Mouse (Mus musculus): ENCODE measurements at regions not wholly inside any gene's neighbourhood (a gene's known extent, or its start where the extent isn't known, plus 50 kb on each side); places are given as distances from the start of the nearest gene placed in this dataset.

DNA sequence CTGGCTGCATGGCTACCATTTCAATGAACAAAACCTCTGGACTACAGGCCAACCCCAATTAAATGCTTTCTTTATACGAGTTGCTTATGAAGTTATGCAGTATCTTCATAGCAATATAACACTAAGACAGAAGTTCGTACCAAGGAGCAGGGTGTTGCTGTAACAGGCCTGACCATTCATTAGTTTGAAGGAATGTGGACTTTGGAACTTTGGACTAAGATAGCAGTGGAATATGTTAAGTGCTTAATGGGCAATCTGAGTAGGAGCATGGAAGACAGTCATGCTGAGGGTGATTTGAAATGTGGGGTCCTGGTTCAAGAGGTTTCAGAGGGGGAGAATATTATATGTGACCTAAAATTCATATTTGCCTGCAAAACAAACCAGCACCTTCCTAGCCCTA is 623.8 kb downstream of the Tmem114 start:
- Histone ChIP-seq H3K9me3 (replicated peaks; ENCODE audit: control insufficient read depth, low read length, poor library complexity, severe bottlenecking) (no peaks in the 10 kb centered on the region), H3K4me1 (ENCODE audit: control insufficient read depth, insufficient read depth, low read length) (peaks cover 7% of the 10 kb centered on the region; the same call in 1 of the 2 replicates), H3K27ac (ENCODE audit: low read length) (no peak overlapping the region), H3K27me3 (ENCODE audit: control insufficient read depth, insufficient read depth, low read depth, low read length) (no peaks in the 10 kb centered on the region), H3K36me3 (ENCODE audit: control insufficient read depth, insufficient read depth, low read length) (no peaks in the 10 kb centered on the region), H3K9ac (ENCODE audit: low read depth, low read length) (no peak overlapping the region), H3K4me2 (ENCODE audit: low read length) (no peak overlapping the region), H3K4me3 (ENCODE audit: low read depth, low read length) (no peak overlapping the region)
- 84% methylated on average over 2 of the region's 2 CpGs for WGBS
- ATAC-seq = no peak

DNA sequence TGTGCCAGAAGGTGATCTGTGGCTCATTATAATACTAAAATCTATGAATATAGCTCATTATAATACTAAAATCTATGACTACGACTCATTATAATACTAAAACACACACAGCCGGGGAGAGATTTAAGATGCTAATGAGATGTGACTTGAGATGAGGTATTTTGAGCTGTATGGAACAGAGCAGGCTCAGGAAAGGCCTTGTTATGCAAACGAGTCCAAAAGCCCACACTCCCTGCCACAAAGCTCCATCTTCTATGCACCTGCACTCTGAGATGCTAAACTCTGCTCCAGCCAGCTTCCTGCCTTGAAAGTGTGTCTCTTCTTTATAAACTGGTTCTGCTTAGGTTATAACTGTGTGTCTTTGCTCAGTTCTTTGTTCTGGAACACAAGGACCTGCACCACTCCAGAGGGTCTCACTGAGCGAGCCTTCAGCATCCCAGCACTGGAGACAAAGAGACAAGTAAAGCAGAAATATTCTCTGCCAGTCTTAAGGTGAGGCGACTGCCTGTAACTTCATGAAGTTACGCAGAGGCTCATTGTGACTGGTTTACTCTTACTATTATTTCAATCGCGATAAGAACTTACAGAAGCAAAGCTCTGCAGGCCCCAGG is 627.7 kb downstream of the Tmem114 start:
- Histone ChIP-seq H3K27ac (ENCODE audit: low read length) (no peak overlapping the region; the same call in 1 of the 2 replicates), H3K36me3 (ENCODE audit: control insufficient read depth, insufficient read depth, low read length) (no peaks in the 10 kb centered on the region), H3K4me2 (ENCODE audit: low read length) (no peak overlapping the region), H3K9ac (ENCODE audit: low read depth, low read length) (no peak overlapping the region), H3K4me1 (ENCODE audit: control insufficient read depth, insufficient read depth, low read length) (peaks cover 7% of the 10 kb centered on the region; the same call in 1 of the 2 replicates), H3K9me3 (replicated peaks; ENCODE audit: control insufficient read depth, low read length, poor library complexity, severe bottlenecking) (no peaks in the 10 kb centered on the region), H3K27me3 (ENCODE audit: control insufficient read depth, insufficient read depth, low read depth, low read length) (no peaks in the 10 kb centered on the region), H3K4me3 (ENCODE audit: low read depth, low read length) (no peak overlapping the region)
- WGBS = 29% methylated on average over 8 of the region's 8 CpGs
- ATAC-seq = no peak

GRCm38 (mm10) chr16:7795561-7795960 is 629.4 kb downstream of the Tmem114 start:
- ATAC-seq = no peak
- WGBS = 44% methylated on average over 3 of the region's 3 CpGs
- peaks cover 7% of the 10 kb centered on the region; the same call in 1 of the 2 replicates for H3K4me1 ChIP-seq (ENCODE audit: control insufficient read depth, insufficient read depth, low read length)

GRCm38 (mm10) chr16:7792521-7792920 is 632.4 kb downstream of the Tmem114 start:
- 80% methylated on average over 3 of the region's 3 CpGs for WGBS
- Histone ChIP-seq H3K4me3 (ENCODE audit: low read depth, low read length) (no peak overlapping the region), H3K36me3 (ENCODE audit: control insufficient read depth, insufficient read depth, low read length) (no peaks in the 10 kb centered on the region), H3K9ac (ENCODE audit: low read depth, low read length) (no peak overlapping the region), H3K27me3 (ENCODE audit: control insufficient read depth, insufficient read depth, low read depth, low read length) (no peaks in the 10 kb centered on the region), H3K4me2 (ENCODE audit: low read length) (no peak overlapping the region), H3K4me1 (ENCODE audit: control insufficient read depth, insufficient read depth, low read length) (peaks cover 2% of the 10 kb centered on the region; the same call in 1 of the 2 replicates), H3K27ac (ENCODE audit: low read length) (no peak overlapping the region), H3K9me3 (replicated peaks; ENCODE audit: control insufficient read depth, low read length, poor library complexity, severe bottlenecking) (no peaks in the 10 kb centered on the region)
- no peak for ATAC-seq

More at GRCm38 (mm10) chr16:7795561-7795960, 629.4 kb downstream of the Tmem114 start:
- no peak overlapping the region for H3K4me3 ChIP-seq (ENCODE audit: low read depth, low read length)
- H3K9me3 ChIP-seq (replicated peaks; ENCODE audit: control insufficient read depth, low read length, poor library complexity, severe bottlenecking) = no peaks in the 10 kb centered on the region
- no peak overlapping the region for H3K9ac ChIP-seq (ENCODE audit: low read depth, low read length)
- H3K27me3 ChIP-seq (ENCODE audit: control insufficient read depth, insufficient read depth, low read depth, low read length) = no peaks in the 10 kb centered on the region
- no peak overlapping the region for H3K27ac ChIP-seq (ENCODE audit: low read length)
- no peak overlapping the region for H3K4me2 ChIP-seq (ENCODE audit: low read length)
- no peaks in the 10 kb centered on the region for H3K36me3 ChIP-seq (ENCODE audit: control insufficient read depth, insufficient read depth, low read length)

- no peak for ATAC-seq
- WGBS = 25% methylated on average over 4 of the region's 4 CpGs
Observed at GRCm38 (mm10) chr16:7790260-7790659, 634.7 kb downstream of the Tmem114 start.

GRCm38 (mm10) chr16:7788209-7788608 is 636.7 kb downstream of the Tmem114 start:
- ATAC-seq = no peak
- H3K4me1 ChIP-seq (ENCODE audit: control insufficient read depth, insufficient read depth, low read length) = no peaks in the 10 kb centered on the region
- no peaks in the 10 kb centered on the region for H3K27me3 ChIP-seq (ENCODE audit: control insufficient read depth, insufficient read depth, low read depth, low read length)
- H3K27ac ChIP-seq (ENCODE audit: low read length) = no peak overlapping the region
- peaks cover 4% of the 10 kb centered on the region; the same call in 1 of the 2 replicates for H3K9me3 ChIP-seq (replicated peaks; ENCODE audit: control insufficient read depth, low read length, poor library complexity, severe bottlenecking)
- H3K9ac ChIP-seq (ENCODE audit: low read depth, low read length) = no peak overlapping the region
- WGBS = 55% methylated on average over 2 of the region's 2 CpGs
- H3K4me3 ChIP-seq (ENCODE audit: low read depth, low read length) = no peak overlapping the region
- no peak overlapping the region for H3K4me2 ChIP-seq (ENCODE audit: low read length)
- no peaks in the 10 kb centered on the region for H3K36me3 ChIP-seq (ENCODE audit: control insufficient read depth, insufficient read depth, low read length)

More at GRCm38 (mm10) chr16:7790260-7790659, 634.7 kb downstream of the Tmem114 start:
- Histone ChIP-seq H3K27ac (ENCODE audit: low read length) (0 out of 2 replicates have a peak overlapping the region, but pooled peaks have one; percentile 10), H3K9me3 (replicated peaks; ENCODE audit: control insufficient read depth, low read length, poor library complexity, severe bottlenecking) (no peaks in the 10 kb centered on the region), H3K4me1 (ENCODE audit: control insufficient read depth, insufficient read depth, low read length) (no peaks in the 10 kb centered on the region), H3K4me3 (ENCODE audit: low read depth, low read length) (no peak overlapping the region), H3K27me3 (ENCODE audit: control insufficient read depth, insufficient read depth, low read depth, low read length) (no peaks in the 10 kb centered on the region), H3K36me3 (ENCODE audit: control insufficient read depth, insufficient read depth, low read length) (no peaks in the 10 kb centered on the region), H3K9ac (ENCODE audit: low read depth, low read length) (no peak overlapping the region), H3K4me2 (ENCODE audit: low read length) (no peak overlapping the region)

DNA sequence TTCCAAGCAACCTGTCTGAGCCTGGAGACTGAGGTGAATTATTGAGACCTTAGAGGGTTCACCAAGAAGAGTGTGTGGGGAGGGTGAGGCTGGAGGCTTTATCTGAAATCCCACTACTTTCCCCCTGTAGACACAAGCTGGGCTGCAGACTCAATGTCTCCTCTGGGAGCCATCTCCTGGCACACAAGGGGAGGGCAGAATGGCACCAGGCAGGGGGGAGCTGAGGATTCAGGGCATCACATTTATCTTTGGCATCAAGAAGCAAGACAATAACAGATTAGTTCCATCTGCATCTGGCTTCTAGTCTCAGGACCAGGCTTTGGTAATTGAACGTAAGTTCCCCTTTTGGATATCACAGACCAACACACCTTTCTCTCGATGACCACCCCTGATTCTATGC is 643.4 kb downstream of the Tmem114 start:
- Histone ChIP-seq H3K27me3 (ENCODE audit: control insufficient read depth, insufficient read depth, low read depth, low read length) (no peaks in the 10 kb centered on the region), H3K36me3 (ENCODE audit: control insufficient read depth, insufficient read depth, low read length) (no peaks in the 10 kb centered on the region), H3K4me1 (ENCODE audit: control insufficient read depth, insufficient read depth, low read length) (no peaks in the 10 kb centered on the region), H3K4me2 (ENCODE audit: low read length) (no peak overlapping the region), H3K9me3 (replicated peaks; ENCODE audit: control insufficient read depth, low read length, poor library complexity, severe bottlenecking) (peaks cover 4% of the 10 kb centered on the region; the same call in 1 of the 2 replicates), H3K4me3 (ENCODE audit: low read depth, low read length) (no peak overlapping the region), H3K9ac (ENCODE audit: low read depth, low read length) (no peak overlapping the region), H3K27ac (ENCODE audit: low read length) (no peak overlapping the region)
- ATAC-seq = no peak
- 94% methylated on average over 2 of the region's 2 CpGs for WGBS

DNA sequence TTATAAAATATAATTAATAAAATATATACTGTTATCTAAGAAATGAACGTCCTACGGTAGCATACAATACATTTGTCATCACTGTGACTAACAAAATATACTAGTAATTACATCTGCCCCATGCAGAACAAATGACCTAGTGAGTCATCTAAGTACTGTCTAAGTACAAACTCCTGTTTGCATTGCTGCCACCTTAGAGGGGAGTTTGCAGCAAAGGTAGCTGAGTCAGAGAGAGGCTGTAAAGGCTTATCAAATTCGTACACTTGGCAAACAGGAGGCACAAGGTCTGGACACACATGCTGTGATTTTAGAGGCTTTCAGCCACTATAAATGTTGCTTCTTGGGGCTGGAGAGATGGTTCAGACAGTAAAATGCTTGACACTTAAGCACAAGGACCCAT is 649.3 kb downstream of the Tmem114 start:
- Histone ChIP-seq H3K36me3 (ENCODE audit: control insufficient read depth, insufficient read depth, low read length) (no peaks in the 10 kb centered on the region), H3K4me1 (ENCODE audit: control insufficient read depth, insufficient read depth, low read length) (no peaks in the 10 kb centered on the region), H3K4me2 (ENCODE audit: low read length) (no peak overlapping the region), H3K27me3 (ENCODE audit: control insufficient read depth, insufficient read depth, low read depth, low read length) (no peaks in the 10 kb centered on the region), H3K4me3 (ENCODE audit: low read depth, low read length) (no peak overlapping the region), H3K27ac (ENCODE audit: low read length) (no peak overlapping the region), H3K9ac (ENCODE audit: low read depth, low read length) (no peak overlapping the region), H3K9me3 (replicated peaks; ENCODE audit: control insufficient read depth, low read length, poor library complexity, severe bottlenecking) (no peaks in the 10 kb centered on the region)
- ATAC-seq = no peak
- 92% methylated on average over 3 of the region's 3 CpGs for WGBS

DNA sequence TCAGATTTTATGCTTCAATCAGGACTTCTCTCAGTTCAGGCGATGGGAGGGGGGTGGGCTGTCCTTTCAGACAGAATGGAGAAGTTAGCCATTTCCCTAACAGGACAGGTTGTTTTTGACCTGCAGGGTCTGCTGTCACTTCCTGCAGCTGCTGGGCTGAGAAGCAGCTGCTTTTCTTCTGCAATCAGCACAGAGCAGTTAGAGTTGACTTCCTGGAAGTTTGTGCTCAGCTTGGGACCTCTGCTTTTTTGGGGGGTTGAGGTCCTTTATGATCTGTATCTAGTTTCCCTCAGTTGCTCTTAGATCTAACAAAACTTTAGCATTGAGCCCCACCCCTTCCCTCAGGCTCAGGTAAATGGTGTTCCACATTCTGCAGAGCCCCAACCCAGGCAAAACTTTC is 656.5 kb downstream of the Tmem114 start:
- H3K4me2 ChIP-seq (ENCODE audit: low read length) = no peak overlapping the region
- H3K9me3 ChIP-seq (replicated peaks; ENCODE audit: control insufficient read depth, low read length, poor library complexity, severe bottlenecking) = no peaks in the 10 kb centered on the region
- no peaks in the 10 kb centered on the region for H3K36me3 ChIP-seq (ENCODE audit: control insufficient read depth, insufficient read depth, low read length)
- no peak overlapping the region for H3K4me3 ChIP-seq (ENCODE audit: low read depth, low read length)
- H3K27ac ChIP-seq (ENCODE audit: low read length) = no peak overlapping the region
- H3K9ac ChIP-seq (ENCODE audit: low read depth, low read length) = no peak overlapping the region
- ATAC-seq = no peak
- peaks cover 6% of the 10 kb centered on the region for H3K4me1 ChIP-seq (ENCODE audit: control insufficient read depth, insufficient read depth, low read length)
- WGBS = 60% methylated on average over 1 of the region's 1 CpGs
- H3K27me3 ChIP-seq (ENCODE audit: control insufficient read depth, insufficient read depth, low read depth, low read length) = no peaks in the 10 kb centered on the region
